Mouse (Mus musculus) testis, postnatal 14 days (tissue): ENCODE data around the gene Aanat.

ENCODE experiments used
- DNase-seq: peaks from one replicate; pipeline ENCODE4 v3.0.0; 2021; ENCODE audit warnings: low spot score

Gene Aanat

DNA sequence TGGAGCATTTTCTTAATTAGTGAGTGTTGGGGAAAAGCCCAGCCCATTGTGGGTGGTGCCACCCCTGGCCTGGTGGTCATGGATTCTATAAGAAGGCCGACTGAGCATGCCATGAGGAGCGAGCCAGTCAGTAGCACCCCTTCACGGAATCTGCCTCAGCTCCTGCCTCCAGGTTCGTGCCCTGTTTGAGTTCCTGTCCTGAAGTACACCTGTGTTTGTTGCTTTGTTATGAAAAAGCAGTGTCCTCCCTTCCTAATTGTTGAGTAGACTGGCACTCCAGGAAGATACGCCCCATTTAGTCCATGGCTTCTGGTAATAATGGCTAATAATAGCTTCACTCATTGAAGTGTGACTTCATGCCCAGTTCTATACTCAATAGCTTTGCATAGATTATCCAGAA is at the start of gene Aanat:
TSS of gene Aanat (plus strand) at position 123 of the 400 bp plus-strand sequence.
- DNase-seq = no peak

DNA sequence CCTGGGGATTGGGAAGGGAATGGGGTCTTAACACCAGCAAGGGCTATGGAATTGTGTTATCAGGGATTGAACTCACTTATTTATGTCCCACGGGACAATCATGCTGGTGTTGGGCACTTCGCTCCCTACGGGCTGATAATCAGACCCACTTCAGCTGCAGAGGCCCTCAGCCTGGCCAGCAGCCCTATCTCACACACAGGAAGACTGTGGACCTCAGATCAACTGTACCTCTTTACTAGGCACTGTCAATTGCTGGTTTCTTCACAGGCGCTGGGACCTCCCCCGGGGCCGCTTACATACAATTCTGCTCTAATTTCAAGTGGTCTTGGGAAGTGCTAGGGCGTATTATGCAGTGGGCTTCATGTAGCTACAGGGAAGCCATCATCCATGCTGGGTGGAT is 49.5 kb upstream of the Aanat start:
- DNase-seq = no peak

DNA sequence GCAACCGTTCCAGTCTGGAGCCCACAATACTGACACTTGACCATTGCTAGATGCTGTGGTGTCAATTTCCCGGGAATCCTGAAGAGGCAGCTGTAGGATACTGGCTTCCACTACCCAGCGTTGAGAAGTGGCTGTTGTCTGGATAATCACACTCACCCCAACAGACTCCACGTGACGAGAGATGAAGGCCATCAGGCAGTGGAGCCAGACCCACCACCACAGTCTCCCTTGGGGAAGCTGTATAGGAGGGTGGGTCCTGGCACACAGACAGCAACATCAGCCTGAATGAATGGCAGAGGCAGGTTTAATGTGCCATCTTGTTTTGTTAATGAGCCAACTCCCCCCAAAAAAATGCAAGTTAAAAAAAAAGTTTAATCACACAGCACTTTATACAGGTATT is 48.8 kb upstream of the Aanat start:
- DNase-seq = no peak

DNA sequence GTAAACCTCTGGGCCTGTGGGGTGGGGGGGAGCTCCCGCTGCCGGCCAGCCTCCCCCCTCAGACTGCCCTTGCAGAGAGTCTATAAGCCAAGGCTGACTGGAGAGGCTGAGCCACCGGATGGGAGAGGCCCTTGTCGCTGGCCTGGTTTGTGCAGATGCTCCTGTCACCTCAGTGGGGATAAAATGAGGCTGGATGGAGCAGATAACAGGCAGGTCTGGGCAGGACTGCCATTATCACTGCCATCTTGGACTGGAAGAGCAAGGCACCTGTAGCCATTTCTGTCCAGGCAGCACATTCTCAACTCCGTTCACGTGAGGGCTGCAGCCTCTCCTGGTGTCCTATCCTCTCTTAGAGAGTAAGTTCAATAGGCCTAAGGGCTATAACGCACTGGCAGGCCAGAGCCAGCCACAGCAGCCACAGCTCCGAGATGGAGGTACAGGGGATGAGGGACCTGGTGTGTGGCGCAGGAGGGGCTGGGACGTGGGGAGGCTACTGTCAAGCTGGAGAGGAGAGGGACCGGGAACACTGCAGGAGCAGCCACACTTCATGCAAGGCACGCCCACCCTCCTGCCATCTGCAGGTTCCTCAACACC is 48.0 kb upstream of the Aanat start:
- DNase-seq = no peak

DNA sequence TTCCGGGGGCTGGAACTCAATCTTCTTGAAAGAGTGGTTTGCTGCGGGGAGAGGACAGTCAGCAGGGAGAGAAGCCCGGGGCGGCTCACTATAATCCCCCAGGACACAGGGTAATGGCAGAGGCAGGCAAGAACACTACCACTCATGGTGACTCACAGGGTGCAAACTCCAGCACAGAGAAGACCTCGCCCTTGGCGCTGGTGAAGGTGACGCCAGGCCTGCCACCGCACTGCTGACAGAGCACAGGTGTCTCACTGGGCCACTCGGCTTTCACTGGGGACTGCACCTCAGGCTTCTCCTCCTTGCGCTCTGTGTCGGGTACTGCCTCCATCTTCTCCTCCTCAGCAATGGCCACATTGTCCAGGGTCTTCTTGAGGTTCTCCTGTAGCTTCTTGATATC is 45.0 kb upstream of the Aanat start:
- no peak for DNase-seq

DNA sequence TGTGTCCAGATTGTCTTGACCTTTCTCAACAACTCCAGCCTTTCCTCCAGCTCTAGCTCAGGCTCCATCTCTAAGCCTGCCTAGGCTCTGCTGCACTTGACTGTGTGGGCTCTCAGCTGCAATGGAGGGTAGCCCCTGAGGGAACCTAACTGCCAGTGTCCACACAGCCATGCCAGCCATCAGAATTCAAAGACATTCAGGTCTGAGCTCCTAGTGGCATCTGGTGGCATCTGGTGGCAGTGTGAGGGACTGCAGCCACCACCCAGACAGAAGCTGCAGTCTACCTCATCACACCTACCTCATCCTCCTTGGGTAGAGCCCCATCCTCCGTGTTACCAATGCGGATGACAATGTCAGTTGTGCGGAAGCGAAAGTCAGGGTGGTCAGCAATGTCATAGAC is 43.1 kb upstream of the Aanat start:
- no peak for DNase-seq

DNA sequence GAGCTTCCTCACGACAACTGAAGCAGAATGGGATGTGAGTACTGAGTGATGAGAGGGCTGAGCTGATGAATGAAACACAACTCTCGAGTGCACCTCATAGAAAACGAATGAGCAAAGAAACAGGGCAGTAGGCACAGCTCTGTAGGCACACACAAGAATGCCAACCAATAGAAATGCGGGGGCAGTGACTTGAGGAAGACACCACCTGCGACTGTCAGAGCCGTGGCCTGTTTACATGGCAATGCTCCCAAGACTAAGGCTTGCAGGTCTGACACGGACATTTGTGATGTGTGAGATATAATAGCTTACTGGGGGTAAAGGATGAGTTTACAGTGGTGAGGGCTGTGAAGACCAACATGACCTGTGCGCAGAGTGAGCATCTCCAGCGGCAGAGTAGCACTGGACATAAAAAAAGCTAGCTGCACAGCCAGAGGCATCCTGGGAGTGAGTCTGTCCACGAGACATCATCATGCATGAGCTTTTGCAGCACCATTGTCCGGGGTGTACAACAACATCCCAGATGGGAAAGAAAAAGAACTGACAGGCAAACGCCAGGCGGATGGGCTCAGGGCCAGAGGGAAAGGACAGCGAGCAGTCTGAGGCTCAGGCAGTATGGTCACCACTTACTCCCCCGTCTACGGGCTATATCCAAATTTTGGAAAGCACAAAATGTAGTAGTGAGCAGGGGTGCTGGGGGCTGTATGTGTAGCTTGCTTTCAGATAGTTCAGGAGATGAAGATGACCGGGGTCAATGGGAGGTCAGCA is 38.8 kb upstream of the Aanat start:
- no peak for DNase-seq

DNA sequence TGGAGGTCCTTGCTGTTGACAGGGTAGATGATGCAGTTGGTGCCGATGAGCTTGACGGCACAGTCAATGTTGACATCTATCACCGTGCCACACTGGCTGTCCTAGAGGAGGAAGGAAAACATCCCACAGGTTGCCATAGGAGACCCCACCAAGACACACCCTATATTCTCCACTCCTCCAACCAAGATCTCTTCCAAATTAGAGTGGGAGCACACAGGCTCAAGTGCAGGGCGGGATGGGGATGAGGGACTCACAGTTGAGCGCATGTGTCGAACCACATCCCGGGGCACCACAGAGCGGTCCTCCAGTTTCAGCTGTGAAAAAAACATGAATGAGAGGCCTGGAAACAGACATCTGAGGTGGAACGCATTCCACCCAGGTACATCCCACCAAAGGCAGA is 37.5 kb upstream of the Aanat start:
- no peak for DNase-seq

DNA sequence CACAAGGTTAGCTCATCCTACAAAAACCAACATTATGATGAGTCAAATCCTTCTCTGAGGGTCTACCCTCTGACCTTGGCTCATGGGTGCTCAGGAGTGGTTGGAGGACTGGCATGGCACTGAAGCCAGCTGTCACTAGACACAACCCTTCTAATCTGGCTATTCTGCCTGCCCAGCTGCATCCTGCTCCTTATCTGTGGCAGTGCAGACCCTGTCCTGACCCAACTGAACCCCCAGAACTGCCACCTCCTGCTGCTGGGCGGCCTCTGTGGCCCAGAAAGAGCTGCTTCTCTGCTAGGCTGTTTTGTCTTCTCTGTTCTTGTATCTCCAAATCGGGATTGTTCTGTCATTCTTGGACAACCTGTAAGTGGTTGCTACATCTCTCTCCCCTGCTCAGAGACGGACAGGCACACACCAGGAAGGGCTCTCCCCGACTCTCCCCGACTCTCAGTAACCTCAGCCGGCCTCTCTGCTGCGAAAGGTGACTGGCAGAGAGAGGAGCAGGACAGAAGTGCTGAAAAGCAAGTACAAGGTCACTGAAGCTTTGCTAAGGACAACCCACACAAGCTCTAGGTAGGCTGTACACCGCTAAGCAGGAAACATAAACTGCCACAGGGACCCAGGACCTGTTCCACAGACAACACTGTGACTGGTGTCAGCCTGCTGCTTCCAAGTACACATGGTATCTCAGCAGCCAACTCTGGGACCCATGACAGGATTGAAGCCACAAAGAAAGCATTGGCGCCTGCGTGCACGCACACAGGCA is 36.8 kb upstream of the Aanat start:
- no peak for DNase-seq

DNA sequence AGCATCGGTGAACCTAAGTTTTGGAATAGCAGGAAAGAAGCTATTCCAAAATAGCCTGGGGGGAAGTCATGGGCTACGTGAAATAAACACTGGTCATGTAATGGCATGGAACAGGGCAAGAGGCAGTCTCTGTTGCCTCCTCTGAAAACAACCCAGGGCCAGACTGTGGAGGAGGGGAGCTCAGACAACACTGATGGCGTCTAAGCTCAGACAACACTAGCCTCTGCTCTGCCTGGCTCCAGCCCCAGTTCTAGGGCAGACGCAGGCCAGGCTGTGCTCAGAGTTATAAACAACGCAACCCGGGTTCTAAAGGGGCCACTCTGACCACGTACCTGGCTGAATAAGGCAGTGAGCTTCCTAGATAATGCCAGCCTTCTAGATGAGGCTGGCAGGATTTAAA is 35.5 kb upstream of the Aanat start:
- no peak for DNase-seq

DNA sequence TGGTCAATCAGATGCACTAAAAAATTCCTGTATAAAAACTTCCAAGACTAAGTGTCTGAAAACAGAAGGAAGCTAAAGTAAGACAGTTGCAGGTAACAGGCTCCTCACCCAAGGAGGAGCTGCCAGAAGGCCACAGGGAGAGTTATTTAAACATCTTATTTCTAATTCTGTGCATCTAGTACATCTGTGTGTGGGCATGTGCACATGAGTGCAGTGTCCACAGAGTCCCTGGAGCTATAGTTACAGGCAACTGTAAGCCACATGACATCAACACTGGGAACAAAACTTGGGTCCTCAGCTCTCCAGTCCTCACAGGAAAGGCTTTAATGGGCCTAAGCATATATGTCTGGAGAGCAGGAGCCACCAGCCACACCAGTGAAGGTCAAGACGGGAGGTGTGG is 34.0 kb upstream of the Aanat start:
- DNase-seq = no peak

DNA sequence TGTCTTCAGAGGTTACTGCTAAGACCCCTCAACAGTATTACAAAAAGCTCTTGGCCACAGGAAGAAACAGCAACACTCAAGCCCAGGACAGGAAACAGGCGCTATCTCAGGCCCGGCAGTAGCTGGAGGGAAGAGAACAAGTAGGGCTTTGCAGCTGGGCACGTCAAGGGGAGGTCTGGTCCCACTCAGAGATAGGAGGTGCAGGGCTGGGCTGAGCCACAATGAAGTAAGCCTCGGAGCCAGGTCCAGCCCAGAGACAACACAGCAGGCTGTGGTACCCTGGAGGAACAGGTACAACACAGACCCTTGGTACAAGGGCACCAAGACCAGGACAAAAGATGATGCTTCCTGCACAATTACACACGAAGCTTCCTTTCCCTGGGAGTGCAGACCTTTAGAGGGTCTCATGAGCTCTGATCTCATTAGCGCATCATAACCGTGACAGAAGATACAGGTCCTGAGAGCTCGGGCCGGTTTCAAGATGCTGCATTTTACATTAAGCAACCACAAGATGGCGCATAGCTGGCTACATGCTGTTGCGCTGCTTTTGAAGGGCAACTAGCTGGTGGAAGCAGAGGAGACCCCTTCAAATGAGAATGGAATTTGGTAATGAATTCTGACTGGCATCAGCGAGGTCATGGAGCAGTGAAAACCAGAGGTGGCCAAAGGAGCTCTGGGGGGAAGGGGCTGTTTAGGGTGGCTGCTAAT is 31.9 kb upstream of the Aanat start:
- no peak for DNase-seq

DNA sequence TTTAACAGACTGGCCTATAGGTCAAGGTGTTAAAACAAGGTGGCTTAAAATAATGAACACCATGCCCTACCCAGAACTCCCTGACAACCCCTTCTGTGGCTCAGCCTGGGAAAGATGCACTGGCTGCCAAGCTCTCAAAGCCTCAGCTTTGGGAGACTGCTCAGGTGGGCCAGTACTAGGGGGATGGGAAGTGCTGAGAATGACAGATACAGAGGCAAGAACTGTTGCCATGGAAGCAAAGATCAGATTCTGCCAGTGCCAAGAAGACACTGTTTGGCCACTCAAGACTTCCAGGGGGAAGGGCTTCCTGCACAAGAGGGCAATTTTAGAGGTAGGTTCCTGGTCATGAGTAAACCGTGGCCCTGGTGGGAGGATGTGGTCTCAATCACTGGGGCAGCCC is 30.7 kb upstream of the Aanat start:
- DNase-seq = no peak

DNA sequence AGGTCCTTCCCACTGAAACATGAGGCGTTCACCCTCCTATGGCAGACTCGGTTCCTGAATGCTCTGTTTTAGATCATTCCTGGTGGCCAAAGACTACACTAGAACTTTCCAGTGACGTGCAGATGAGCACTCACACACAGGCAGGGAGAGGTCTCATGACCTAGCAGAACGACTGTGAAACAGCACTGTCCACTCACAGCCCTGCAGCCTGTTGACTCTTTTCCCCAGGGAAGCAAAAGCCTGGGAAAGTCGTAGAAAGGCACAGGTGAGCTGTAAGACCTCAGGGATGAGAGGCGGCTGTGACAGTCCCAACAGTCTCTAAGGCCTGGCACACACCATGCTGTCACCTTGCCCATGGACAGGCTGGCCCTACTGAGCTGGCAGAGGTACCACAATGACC is 29.9 kb upstream of the Aanat start:
- no peak for DNase-seq

DNA sequence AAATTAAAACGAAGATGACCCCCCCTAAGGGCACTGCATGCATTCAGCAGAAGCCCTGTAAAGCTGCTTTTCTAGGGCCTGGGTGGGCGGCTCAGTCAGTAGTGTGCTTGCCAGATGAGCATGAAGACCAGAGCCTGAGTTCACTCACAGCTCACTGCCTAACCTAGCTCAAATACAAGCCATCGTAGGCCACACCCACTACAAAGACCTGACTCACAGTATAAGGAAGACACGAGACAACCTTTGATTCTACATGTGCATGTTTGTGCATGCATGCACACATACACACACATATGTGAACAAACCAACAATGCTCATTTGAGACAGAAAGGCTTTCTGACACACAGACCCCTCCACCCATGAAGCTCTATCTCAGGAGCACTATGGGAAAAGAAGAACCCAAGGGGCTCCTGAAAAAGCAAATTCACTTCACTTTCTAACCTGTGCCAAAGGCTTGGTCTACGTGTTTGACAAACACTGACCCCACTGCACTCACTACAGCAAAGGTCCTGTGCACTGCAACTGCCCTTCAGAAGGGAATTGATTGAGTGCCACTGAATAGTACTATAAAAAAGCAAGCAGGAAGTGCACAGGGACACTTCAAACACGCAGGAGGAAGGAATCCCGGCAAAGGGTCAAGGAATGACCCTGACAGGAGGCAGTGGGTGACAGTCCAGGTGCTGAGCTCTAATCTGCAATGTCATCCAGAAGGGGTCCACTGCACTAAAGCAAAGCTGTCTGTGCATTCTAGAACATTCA is 20.8 kb upstream of the Aanat start:
- no peak for DNase-seq

DNA sequence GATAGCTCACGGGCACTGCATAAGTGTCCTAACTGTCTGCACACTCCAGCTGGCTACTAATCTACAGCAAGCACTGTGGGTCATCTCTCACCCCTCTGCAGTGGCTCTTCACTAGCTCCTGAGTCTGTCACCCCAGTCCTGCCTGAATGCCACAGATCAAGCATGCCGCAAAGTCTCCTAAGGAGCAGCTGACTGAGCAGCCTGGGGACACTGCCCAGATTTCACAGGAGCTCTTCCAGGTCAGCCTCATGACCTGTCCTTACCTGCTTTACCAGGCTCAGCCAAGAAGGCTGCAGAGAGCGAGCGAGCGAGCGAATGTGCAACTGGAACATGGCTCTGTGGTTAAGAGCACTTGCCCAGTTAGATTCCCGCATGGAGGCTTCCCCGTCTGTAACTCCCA is 18.7 kb upstream of the Aanat start:
- no peak for DNase-seq

DNA sequence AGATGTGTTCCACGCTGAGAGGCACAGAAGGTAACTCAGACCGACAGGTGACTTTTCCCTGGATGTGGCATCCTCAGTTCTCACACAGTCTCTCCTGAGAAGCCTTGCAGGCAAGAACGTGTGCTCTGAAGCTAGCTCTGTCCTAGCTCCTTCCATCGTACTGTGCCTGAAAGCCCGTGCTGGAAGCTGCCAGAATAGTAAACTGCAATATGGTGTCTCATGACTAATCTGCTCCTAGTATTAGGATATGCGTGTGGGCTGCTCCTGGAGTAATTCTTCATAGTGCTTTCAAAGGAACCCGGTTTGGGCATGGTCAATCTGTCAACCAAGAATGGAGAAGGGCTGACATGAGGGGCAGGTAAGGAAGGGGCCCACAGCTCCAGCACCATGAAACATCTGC is 15.4 kb upstream of the Aanat start:
- no peak for DNase-seq

DNA sequence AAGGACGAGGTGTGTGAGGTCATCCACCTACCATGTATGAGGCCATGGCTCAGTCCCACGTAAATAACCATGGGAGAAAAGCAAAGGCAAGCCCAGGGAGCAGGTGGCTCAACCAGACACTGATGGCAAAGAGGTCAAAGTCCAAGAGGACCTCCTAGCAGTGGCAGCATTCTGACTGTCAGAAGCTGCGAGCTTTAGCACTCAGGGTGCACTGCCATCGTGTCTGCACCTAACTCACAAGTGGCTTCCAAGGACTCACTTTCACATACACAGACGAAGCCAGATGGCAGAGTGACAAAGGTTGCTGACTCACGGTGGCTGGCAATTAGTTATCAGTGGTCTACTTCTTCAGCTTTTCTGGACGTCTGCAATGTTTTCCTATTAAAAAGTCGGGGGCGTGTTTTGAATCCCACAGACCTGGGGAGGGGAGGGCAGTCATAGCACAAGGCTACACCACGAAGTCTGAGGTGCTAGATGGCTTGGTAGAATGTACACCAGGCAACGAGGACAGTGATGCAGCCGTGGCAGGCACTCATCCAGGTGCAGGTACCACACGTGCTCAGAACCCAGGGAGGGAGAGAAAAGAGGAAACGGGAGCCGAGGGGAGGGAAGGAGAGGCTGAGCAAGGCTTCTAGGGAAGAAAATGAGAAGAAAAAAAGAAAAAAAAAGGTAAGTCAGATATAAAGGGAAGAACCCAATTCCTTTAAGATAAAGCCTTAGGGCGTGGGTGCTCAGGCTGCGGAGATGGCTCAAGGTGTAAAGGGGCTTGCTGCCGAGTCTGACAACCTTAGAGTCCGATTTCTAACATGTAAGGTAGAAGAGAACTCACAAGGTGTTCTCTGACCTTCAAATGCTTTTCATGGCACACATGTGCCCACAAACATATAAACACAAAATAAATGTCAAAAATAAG is 14.2 kb upstream of the Aanat start:
- DNase-seq = no peak

DNA sequence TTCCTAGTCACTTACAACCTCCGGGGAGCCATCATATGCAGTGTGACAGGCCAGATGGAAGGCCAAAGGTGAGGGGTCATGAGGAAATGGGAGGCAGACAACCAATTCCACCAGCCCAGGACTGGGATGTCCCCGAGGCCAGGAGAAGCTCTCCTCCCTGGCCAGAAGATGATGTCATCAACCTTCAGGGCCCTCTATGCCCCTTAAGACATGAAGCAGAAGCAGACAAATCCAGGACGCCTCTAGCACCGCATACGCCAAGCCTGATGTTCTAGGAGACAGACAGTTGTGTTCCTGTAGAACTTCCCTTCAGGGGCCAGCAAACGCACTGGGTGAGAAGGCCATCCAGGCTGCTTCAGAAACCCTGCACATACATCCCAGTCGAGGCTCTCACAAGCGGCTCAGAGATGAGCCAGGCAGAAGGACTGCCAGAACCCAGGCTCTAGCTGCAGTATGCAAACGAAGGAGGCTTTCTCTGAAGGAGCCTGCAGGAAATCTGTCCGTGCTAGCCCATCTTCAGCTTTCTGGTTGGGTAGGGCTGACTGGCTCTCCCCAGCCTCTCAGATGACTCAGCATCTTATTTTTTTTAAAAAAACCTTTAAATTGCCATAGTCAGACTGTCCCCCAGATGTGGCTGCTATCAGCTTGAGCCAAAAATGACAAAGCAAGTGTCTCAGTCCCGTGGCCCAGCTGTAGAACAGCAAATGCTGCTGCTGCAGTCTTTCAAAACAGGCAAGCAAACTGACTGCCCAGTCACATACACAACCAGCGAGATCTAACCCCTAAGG is 13.3 kb upstream of the Aanat start:
- no peak for DNase-seq

DNA sequence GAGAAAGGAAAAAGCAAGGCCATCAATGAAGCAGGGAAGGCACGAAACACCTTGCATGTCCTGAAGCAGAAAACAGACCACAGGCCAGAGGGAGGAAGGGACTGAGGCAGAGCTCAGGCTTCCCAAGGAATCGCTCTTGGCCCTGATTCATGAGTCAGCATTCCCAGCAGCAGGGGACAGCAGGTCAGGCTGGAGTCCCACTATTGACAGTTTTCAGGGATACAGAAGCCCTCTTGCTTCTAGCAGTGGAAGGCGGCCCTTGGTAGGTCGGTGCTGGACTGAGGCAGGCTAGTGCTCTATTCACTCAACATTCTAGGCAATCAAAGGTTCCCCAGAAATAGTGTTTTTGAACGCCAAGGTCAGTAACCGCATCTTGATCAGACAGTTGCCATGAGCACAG is 11.7 kb upstream of the Aanat start:
- DNase-seq = no peak
